Mouse (Mus musculus): Measurements from ENCODE around the gene Prmt7. TPM values are rescaled to one million over a fixed set of nuclear protein-coding genes. Genes with fewer than 3 reads are reported as not detected.

The Prmt7 gene
- total RNA-seq, 2 experiments from 2014 or later: 22.9 to 26.6 TPM

DNA sequence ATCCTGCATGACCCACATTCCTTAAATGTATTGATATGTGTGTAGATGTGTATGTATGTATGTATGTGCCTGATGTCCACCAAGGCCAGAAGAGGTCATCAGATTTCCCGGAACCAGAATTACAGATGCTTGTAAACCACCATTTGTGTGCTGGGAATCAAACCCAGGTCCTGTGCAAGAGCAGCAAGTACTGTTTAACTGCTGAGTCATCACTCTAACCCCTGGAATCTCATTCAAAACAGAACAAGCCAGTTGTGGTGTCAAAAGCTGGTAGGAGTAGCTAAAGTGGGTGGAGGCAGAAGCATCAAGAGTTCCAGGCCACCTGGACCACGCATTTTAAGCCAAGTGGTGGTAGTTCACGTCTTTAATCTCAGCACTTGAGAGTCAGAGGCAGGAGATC, 3.2 kb downstream of the Prmt7 start:
- no peak for DNase-seq (ENCODE audit: low spot score in 2 of 2)

DNA sequence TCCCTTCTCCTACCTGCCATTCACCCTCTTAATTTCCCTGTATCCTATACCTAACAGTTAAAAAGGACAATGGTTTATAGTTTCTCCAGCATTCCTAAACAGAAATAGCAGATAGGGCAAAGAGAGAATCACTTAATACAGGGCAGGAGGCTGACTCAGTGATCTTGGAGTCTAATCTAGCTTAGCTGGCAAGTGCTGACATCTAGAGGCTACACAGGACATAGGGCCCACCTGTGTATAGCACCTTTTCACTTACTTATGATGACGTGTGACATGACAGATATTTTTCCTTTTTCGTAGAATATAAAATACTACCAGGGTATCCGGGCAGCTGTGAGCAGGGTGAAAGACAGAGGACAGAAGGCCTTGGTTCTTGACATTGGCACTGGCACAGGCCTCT, 8.9 kb downstream of the Prmt7 start:
- no peak for DNase-seq (ENCODE audit: low spot score in 2 of 2)

DNA sequence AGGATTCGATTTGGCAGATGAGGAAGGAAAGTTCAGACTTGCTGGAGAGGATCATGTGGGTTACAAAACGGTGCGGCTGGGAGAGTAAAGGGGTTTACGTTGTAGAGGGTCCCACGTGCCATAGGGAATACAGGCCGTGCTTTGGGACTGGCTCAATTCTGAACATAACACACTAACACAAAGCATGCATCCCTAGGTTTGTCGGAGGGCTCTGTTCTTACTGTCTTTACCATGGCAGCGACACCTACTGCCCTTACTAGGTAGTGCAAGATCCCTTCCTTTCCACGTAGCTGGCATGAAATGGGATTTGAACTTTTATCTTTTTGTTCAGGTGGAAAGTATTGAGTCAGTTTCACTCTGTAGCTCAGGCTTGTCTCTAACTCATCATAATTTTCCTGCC, 15.9 kb downstream of the Prmt7 start:
- peak; percentile 46 to 58 for DNase-seq (ENCODE audit: low spot score in 2 of 2)

DNA sequence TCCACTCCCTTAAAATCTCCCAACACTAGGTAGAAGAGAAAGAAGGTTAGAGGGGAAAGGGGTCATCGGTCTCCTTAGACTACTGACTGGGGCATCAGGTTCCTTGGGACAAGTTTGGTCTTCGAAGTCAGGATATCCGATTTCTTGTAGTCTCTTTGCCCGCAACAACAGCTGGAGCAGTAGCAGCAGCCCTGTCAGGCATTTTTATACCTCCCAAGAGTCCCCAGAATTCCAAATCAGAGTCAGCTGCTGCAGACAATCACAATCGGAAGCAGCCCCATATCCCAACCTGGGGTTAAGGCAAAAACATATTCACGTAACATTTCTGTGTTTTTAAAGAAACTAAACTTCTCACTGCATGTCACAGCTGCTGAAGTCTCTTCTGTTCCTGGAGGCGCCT, 20.8 kb downstream of the Prmt7 start:
- no peak for DNase-seq (ENCODE audit: low spot score in 2 of 2)

DNA sequence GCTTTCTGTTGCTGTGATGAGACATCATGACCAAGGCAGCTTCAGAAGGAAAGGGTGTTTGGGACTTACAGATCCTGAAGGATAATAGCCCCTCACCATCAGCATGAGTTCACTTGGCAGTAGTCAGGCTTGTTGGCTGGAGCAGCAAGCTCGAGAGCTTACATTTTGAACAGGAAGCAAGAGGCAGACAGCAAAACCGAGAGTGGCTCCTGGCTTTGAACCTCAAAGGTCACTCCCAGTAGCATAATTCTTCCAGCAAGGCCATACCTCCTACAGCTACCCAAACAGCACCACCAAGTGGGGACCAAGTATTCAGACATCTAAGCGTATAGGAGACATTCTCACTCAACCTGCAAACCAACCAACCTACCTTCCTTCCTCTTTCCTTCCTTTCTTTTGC, 22.0 kb downstream of the Prmt7 start:
- DNase-seq (ENCODE audit: low spot score in 2 of 2): no peak

DNA sequence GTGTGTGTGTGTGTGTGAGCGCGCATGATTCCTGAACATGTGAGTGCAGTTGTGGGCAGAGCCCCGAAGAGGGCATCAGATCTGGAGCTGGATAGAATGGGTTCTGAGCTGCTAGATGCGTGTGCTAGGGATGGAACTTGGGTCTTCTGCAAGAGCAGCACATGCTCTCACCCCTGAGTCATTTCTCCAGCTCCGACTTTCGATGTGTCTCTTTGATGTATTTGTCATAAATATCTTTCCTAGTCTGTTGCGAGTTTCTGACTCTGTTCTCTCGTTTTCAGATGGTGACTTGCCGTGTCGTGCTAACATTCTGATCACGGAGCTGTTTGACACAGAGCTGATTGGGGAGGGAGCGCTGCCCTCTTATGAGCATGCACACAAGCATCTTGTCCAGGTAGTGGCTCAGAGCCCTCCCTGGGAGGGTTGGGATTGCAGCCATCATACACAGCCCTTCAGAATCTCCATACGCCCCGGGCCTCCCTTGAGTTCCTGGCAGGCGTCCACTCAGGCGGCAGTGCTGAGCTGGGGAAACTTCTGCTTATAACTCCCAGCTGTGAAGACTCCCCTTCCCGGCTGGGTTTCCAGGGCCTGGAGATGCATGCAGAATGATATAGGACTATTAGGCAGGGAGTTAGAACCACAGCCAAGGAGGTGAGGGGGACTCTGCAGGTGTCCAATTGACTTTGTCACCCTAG, 24.0 kb downstream of the Prmt7 start:
- no peak for DNase-seq (ENCODE audit: low spot score in 2 of 2)

DNA sequence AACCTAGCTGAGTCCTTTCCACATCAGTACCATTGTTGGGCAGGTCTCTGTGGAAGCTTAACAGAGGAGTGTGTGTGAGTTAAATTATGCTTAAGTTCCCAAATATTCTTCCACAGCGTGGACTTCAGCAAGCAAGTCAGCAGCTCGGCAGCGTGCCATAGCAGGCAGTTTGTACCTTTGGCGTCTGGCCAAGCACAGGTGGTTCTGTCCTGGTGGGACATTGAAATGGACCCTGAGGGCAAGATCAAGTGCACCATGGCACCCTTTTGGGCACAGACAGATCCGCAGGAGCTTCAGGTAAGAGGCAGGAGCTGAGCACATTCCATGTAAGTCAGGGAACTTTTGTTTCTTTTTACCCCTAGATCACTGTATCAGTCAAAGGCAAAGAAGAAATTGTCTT, 26.4 kb downstream of the Prmt7 start:
- DNase-seq (ENCODE audit: low spot score in 2 of 2): no peak

DNA sequence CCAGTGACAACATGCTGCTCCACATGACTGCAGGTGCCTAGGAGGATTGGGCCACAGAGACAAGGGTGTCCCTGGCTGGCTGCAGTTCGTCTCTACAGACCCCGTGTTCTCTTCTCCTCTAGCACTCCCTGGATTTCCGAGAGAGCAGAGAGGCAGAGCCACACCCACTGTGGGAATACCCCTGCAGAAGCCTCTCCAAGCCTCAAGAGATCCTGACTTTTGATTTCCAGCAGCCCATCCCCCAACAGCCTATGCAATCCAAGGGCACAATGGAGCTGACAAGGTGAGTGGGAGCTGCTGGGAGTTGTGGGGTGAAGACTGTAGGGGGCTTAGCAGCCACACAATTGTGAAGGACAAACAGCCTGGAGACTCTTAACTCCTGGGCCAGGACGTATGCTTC, 39.5 kb downstream of the Prmt7 start:
- DNase-seq (ENCODE audit: low spot score in 2 of 2): no peak

DNA sequence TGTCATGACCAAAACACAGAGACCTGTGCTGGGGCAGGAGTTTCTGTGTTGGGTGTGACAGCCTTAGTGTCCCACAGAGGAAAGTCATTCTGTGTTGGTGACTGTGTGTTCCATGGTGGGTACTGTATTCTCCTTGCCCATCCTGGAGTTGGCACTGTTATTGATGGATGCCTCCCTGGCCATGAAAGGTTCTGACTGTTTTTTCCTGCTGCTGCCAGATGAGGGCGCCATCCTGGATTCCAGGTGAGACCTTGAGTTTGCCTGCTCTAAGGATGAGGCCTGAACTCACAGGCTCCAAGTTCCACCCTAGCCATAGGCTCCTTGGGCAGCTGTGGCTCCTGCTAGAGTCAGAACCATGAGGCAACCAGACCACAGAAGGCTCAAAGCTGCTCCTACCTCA, 47.4 kb downstream of the Prmt7 start:
- DNase-seq (ENCODE audit: low spot score in 2 of 2): no peak

DNA sequence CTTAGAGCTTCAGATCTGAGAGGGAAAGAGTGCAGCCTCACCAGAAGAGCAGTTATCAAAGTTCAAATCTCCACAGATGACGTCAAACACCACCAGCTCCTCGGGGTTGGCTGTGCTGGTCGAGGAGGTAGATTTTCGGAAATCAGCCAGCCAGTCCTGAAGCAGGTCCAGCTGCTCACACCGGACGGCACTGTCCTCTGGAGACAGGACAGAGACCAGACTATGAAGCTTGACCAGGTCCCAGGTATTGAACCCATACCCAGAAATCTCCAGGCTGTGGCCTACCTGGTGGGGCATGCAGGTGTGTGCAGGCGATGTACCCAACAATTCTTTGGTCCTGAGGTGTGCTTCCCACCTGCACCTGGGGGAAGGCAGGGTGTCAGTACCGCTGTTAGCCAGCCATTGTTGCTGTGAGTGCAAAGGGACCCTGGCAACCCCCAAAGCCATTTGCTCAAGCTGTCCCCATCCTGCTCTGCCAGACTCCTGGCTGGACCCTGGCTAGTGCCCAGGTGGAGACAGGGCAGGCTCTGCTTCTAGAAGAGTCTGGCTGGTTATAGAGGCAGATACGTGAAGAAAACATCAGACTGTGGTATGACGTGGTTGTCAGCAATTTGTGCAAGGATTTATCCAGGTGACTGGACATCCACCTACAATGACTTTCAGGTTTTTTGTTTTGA, 49.0 kb downstream of the Prmt7 start:
- no peak for DNase-seq (ENCODE audit: low spot score in 2 of 2)

DNA sequence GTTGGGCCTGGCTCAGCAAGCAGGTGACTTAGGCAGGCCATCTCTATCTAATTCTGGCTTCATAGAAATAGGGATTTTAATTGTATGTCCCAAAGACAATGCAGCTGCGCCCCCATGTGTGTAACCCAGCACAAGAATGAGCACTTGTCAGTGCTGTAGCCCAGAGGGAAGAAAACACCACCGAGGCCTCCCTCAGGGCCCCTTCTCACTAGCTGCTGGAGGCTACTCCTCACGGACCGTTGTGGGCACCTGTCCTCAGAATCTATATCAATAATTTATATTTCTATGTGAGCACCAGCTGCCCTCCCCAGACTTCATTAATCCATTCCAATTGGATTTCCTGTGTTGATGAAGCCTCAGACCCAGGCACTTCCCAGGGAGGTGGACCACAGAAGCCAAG, 50.2 kb downstream of the Prmt7 start:
- no peak for DNase-seq (ENCODE audit: low spot score in 2 of 2)

DNA sequence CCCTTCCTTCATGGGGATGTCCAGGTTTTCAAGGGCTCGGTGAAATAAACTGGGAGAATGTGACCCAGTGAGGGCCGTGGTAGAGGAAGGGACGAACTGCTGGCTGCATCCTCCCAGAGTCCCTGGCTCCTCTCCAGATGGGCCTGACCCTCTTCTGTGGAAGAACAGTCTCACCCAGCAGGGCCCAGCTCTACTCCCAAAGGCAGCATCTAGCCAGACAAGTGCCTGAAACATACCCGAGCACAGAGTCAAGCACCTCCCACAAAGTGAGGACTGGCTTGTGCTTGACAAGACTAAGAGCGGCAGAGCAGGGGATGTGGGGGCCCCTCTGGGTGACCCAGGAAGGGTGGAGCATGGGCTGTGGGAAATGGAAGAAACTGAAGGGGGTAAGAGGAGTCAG, 51.6 kb downstream of the Prmt7 start:
- DNase-seq (ENCODE audit: low spot score in 2 of 2): no peak

DNA sequence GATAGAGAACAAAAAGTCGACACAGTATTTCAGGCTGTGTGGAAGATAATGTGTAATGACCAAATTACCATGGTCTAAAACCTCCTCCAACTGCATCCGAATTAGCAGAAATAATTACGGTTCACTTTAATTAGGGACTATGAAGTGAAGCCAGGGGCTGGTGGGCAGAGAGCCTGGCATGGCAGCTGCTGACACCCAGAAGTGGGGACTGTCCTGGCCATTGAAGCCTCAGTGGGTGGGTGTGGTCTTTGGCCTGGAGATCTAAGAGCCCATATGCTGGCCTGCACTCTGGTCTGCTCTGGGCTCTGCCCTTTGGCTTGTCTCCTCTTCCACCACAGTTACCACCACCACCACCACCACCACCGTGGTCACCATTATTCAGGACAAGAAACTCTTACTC, 53.2 kb downstream of the Prmt7 start:
- no peak for DNase-seq (ENCODE audit: low spot score in 2 of 2)

DNA sequence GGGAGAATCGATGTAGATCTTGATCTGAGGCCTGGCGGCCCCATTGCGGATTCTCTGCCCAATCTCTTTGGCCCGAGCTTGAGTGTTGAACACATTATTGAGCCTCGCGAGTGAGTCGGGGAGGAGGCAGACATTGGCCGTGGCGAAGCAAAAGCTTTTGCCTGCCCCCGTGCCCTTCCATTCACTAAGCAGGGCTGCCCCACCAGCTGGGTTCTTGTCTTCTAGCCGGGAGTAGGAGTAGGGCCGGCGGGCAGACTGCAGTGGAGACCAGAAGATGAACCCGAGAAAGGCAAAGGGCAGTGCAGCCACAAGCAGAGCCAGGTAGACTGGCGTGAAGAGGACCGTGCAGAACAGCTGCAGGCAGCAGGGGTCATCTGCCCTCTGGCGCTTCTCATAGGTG, 54.7 kb downstream of the Prmt7 start:
- DNase-seq (ENCODE audit: low spot score in 2 of 2): no peak

DNA sequence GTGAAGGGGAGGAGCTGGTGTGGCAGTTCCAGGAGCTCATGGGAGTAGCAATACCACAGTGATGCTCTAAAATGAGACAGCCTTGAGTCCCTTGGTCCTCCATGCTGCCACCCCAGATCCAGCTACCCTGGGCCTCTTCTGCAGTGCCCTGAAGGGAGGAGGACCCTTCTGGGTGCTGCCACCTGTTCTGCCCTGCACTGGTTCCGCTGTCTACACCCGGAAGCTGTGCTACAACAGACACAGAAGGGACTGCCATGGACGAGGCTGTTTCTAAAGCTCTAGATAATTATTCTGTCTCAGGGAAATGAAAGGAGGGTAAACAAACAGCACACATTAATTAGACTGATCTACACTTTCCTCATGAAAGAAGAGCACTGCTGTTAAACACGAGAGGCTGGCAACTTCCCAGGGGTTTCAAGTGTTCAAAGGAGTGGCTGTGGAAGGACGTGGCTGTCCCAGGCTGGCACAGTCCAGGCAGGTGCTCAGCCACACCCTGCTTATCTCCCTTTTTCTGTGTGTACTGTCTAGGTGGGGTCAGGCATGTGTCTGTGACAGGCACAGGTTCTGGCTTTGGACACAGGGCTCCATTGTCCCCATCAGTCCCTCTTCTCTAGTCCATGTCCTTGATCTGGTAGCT, 58.1 kb downstream of the Prmt7 start:
- no peak for DNase-seq (ENCODE audit: low spot score in 2 of 2)

DNA sequence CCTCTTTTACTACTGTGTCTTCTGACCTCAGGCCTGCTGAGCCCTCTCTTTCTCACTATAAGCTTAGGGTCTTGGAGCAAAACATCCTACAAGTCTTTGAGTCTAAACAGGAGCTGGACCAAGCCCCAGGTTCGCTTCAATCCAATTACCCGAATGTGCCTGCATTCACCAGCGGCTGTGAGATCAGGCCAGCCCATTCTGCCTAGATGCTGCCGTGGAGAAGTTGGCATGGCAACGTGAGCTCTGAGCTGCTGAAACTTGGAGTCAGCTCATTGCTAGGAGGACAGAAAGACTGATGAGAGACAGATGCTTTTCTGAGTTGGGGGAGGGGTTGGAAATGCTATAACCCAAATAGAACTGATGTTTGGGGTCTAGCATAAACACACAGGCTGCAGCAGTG, 60.1 kb downstream of the Prmt7 start:
- no peak for DNase-seq (ENCODE audit: low spot score in 2 of 2)

DNA sequence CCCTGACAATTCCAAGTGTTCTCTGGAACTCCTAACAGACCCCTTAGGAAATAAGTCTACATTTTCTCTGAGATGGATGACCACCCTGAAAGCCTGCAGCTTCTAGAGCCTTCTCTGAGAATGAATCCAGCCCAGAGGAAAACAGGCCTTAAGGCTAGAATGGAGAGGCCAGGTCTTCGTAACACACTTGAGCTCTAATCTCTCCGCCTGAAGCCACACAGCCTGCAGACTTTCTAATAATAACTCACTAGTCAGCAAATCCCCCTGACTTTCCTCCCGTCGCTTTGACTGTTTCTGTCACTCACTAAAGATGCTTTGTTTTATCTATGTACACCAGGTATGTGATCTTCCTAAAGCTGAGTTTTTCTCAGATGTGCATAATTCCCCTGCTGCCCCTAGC, 60.6 kb downstream of the Prmt7 start:
- no peak for DNase-seq (ENCODE audit: low spot score in 2 of 2)

DNA sequence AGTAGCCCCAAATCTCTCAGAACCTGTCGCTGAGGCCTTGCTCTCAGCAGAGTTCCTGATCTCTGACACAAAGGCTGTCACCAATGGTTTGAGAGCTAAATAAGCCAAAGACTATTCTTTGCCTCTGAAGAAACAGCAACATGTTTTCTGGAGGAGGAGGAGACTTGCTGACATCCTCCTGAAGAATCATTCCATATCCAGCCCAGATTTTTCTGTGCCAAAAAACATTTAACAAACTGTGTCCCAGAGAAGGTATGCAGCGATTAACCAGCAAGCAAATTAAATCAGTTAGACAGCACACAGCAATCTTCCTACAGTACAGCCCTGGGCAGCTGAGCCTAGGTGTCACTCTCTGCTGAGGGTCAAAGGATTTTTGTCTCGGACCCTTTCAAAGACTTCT, 62.7 kb downstream of the Prmt7 start:
- no peak for DNase-seq (ENCODE audit: low spot score in 2 of 2)

DNA sequence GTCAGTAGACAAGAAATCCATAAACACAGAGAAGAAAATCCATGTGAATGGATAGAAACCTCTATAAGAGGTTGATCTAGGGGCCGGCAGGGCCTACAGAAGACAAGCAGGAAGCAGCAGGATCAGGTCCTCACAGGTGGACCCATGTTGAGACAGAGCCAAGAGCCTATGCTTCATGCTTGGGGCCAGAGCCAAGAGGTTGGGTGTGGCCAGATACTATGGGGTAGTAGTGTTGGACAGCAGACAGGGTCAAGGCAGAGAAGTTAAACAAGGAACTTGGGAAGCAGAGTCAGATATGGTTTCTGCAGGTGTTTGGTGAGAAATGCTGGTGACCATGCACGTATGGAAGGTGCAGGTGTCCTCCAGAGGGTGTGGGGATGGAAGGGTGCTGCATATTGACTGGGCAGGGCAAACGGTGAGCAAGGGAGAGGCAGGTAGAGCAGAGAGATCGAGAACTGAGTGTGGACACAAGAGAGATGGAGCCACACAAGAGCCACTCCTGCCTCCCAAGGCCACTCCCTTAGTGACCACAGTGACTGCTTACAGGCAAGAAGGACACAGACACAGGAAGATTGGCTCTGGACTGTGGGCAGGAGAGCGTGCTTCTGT, 66.1 kb downstream of the Prmt7 start:
- no peak for DNase-seq (ENCODE audit: low spot score in 2 of 2)

DNA sequence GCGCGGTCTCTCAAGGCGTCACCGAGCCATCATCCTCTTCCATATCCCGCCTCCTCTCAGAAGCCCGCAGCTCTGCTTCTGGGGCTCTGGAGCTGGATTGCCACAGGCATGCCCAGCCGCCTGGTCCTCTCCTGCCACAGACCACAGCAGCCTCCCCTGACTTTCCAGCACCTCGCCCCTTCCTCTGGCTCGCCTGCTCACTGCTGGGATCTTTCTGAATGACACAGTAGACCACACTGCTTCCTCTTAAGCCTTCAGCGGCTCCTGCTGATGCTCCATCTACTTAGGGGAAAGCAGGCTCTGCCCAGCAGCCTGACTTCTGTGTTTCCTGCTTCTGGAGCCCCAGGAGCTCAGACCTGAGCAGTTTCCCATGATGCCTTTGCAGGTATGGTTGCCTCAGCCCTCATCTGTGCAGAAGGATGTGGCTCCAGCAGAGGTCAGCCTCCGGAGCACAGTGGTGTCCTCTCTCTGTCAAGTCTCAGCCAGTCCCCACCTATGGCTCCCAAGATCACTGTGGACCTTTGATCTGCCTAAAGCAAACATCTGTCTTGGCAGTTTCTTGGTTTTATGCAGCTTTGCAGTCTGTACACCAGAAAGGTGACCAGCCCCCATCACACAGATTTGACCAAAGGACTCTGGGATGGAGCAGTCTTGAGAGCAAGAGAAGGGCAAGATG, 67.8 kb downstream of the Prmt7 start:
- no peak for DNase-seq (ENCODE audit: low spot score in 2 of 2)

DNA sequence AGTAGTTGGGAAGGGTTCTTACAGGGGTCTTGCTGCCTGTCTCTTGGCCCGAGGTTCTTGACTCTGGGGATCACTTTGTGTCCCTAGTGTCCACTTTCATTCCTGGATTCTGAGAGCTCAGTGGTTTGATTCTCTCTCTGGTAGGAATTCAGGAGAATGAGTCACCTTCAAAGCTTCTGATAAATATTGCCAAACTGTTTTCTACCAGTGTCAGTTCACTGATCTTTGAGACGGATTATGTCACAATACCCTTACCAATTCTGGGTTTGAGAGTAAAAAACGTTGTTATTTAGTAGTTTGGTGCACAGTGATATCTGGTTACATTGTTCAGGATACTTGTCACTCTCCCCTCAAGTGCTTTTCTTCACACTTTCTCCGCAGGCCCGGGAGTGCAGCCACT, 69.4 kb downstream of the Prmt7 start:
- DNase-seq (ENCODE audit: low spot score in 2 of 2): no peak

DNA sequence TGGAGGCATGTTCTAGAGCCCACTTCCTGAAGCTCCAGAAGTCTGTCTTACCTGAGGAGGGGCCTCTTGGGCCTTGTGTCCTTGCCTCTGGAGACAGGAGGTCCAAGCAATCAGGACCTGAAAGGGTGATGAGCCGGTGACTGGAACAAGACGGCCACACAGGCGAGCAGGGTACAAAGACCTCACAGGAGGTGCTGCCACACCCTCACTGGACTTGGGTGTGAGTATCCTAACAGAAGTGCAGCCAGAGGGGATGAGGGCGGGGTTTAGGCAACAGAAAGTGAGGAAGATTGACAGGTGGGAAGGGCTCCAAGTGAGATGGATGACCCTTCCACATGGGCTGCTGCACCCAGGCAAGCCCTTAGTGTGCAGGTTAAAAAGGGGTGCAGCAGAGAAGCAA, 70.1 kb downstream of the Prmt7 start:
- DNase-seq (ENCODE audit: low spot score in 2 of 2): no peak
